Mouse (Mus musculus): ENCODE measurements around the gene Pom121l2. TPM values are rescaled to one million over a fixed set of nuclear protein-coding genes. Genes with fewer than 3 reads are reported as not detected.
A peak's percentile ranks its signal among the peaks of the same experiment; 100 is the strongest.

The Pom121l2 gene
- polyA plus RNA-seq, 1 experiment from 2014 or later = 0.26 TPM

- WGBS = under 1% methylated on average over 19 of the region's 19 CpGs
- Histone ChIP-seq H3K9me3 (ENCODE audit: low read depth, low read length) (no peaks in the 10 kb centered on the region), H3K4me2 (peak overlapping the region; percentile 65), H3K36me3 (ENCODE audit: insufficient read depth) (no peaks in the 10 kb centered on the region), H3K4me1 (ENCODE audit: insufficient read depth) (0 out of 2 replicates have a peak, but pooled peaks cover 2% of the 10 kb centered on the region), H3K9ac (peak overlapping the region; percentile 40; the same call in 1 of the 2 replicates), H3K27ac (ENCODE audit: low read depth) (peak overlapping the region; percentile 43), H3K27me3 (ENCODE audit: insufficient read depth, low read length) (no peaks in the 10 kb centered on the region), H3K4me3 (ENCODE audit: low read depth, low read length) (peak overlapping the region; percentile 46)
- TF ChIP-seq CTCF (IDR thresholded peaks at IDR 0.05; ENCODE audit: low read depth) = no peak
- DNase-seq (peak; percentile 99), ATAC-seq (ENCODE audit: insufficient read depth) (peak; percentile 85)
These were observed 40.8 kb upstream of the Pom121l2 start for GRCm38 (mm10) chr13:21940213-21940612.

GRCm38 (mm10) chr13:21940811-21941321, 40.1 kb upstream of the Pom121l2 start:
- peak overlapping the region; percentile 43 for H3K9ac ChIP-seq
- DNase-seq = peak; percentile 90

GRCm38 (mm10) chr13:21943644-21944043, 37.4 kb upstream of the Pom121l2 start:
- no peak for DNase-seq
- Histone ChIP-seq H3K4me1 (ENCODE audit: insufficient read depth) (no peaks in the 10 kb centered on the region), H3K4me2 (no peak overlapping the region), H3K27ac (ENCODE audit: low read depth) (no peak overlapping the region), H3K36me3 (ENCODE audit: insufficient read depth) (peaks cover 9% of the 10 kb centered on the region; the same call in 1 of the 2 replicates), H3K4me3 (ENCODE audit: low read depth, low read length) (no peak overlapping the region), H3K9ac (no peak overlapping the region), H3K9me3 (ENCODE audit: low read depth, low read length) (no peaks in the 10 kb centered on the region), H3K27me3 (ENCODE audit: insufficient read depth, low read length) (no peaks in the 10 kb centered on the region)
- ATAC-seq (ENCODE audit: insufficient read depth) = no peak
- 79% methylated on average over 1 of the region's 1 CpGs for WGBS
- TF ChIP-seq CTCF (IDR thresholded peaks at IDR 0.05; ENCODE audit: low read depth) = no peak

More at GRCm38 (mm10) chr13:21940811-21941321, 40.1 kb upstream of the Pom121l2 start:
- Histone ChIP-seq H3K9me3 (ENCODE audit: low read depth, low read length) (no peaks in the 10 kb centered on the region), H3K36me3 (ENCODE audit: insufficient read depth) (no peaks in the 10 kb centered on the region), H3K27me3 (ENCODE audit: insufficient read depth, low read length) (no peaks in the 10 kb centered on the region), H3K27ac (ENCODE audit: low read depth) (peak overlapping the region; percentile 61), H3K4me3 (ENCODE audit: low read depth, low read length) (peak overlapping the region; percentile 46), H3K4me2 (peak overlapping the region; percentile 65), H3K4me1 (ENCODE audit: insufficient read depth) (0 out of 2 replicates have a peak, but pooled peaks cover 2% of the 10 kb centered on the region)
- TF ChIP-seq CTCF (IDR thresholded peaks at IDR 0.05; ENCODE audit: low read depth) = no peak
- peak; percentile 66 for ATAC-seq (ENCODE audit: insufficient read depth)
- under 1% methylated on average over 16 of the region's 16 CpGs for WGBS

- H3K9me3 ChIP-seq (ENCODE audit: low read depth, low read length) = no peaks in the 10 kb centered on the region
- no peaks in the 10 kb centered on the region for H3K4me1 ChIP-seq (ENCODE audit: insufficient read depth)
- peak overlapping the region; percentile 85 for H3K9ac ChIP-seq
- no peak overlapping the region for H3K27ac ChIP-seq (ENCODE audit: low read depth)
- H3K36me3 ChIP-seq (ENCODE audit: insufficient read depth) = peaks cover 18% of the 10 kb centered on the region
- DNase-seq = no peak
- no peak; the same call in none of the 2 replicates for ATAC-seq (ENCODE audit: insufficient read depth)
- TF ChIP-seq CTCF (IDR thresholded peaks at IDR 0.05; ENCODE audit: low read depth) = no peak
- H3K4me3 ChIP-seq (ENCODE audit: low read depth, low read length) = peak overlapping the region; percentile 78
- H3K27me3 ChIP-seq (ENCODE audit: insufficient read depth, low read length) = no peaks in the 10 kb centered on the region
- WGBS = 1% methylated on average over 7 of the region's 7 CpGs
- H3K4me2 ChIP-seq = peak overlapping the region; percentile 67
These were observed 36.4 kb upstream of the Pom121l2 start for GRCm38 (mm10) chr13:21944592-21944925.

- TF ChIP-seq CTCF (IDR thresholded peaks at IDR 0.05; ENCODE audit: low read depth) = peak; percentile 52
- H3K27ac ChIP-seq (ENCODE audit: low read depth) = peak within 1 kb of the TSS; percentile 92
- H3K36me3 ChIP-seq (ENCODE audit: insufficient read depth) = peaks cover 23% of the 10 kb centered on the region
- DNase-seq (peak; percentile 98), ATAC-seq (ENCODE audit: insufficient read depth) (peak; percentile 92)
- H3K27me3 ChIP-seq (ENCODE audit: insufficient read depth, low read length) = no peaks in the 10 kb centered on the region
- no peaks in the 10 kb centered on the region for H3K4me1 ChIP-seq (ENCODE audit: insufficient read depth)
- peak within 1 kb of the TSS; percentile 67 for H3K4me2 ChIP-seq
- WGBS = under 1% methylated on average over 50 of the region's 50 CpGs
- no peaks in the 10 kb centered on the region for H3K9me3 ChIP-seq (ENCODE audit: low read depth, low read length)
- peak within 1 kb of the TSS; percentile 85 for H3K9ac ChIP-seq
- peak within 1 kb of the TSS; percentile 78 for H3K4me3 ChIP-seq (ENCODE audit: low read depth, low read length)
These were observed 35.9 kb upstream of the Pom121l2 start, which contains the start of gene Zfp184 for GRCm38 (mm10) chr13:21944926-21945740. Gene Zfp184 (plus strand): TSS chr13:21945094.

- no peaks in the 10 kb centered on the region for H3K4me1 ChIP-seq (ENCODE audit: insufficient read depth)
- no peaks in the 10 kb centered on the region for H3K9me3 ChIP-seq (ENCODE audit: low read depth, low read length)
- TF ChIP-seq CTCF (IDR thresholded peaks at IDR 0.05; ENCODE audit: low read depth) = no peak
- WGBS = 59% methylated on average over 1 of the region's 1 CpGs
- H3K4me2 ChIP-seq = no peak overlapping the region
- no peak overlapping the region for H3K9ac ChIP-seq
- no peaks in the 10 kb centered on the region for H3K27me3 ChIP-seq (ENCODE audit: insufficient read depth, low read length)
- no peak overlapping the region for H3K27ac ChIP-seq (ENCODE audit: low read depth)
- H3K4me3 ChIP-seq (ENCODE audit: low read depth, low read length) = no peak overlapping the region
- DNase-seq (no peak), ATAC-seq (ENCODE audit: insufficient read depth) (no peak)
- no peaks in the 10 kb centered on the region for H3K36me3 ChIP-seq (ENCODE audit: insufficient read depth)
These were observed 11.7 kb upstream of the Pom121l2 start for GRCm38 (mm10) chr13:21969269-21969668.

- DNase-seq = peak; percentile 56
- no peaks in the 10 kb centered on the region for H3K27me3 ChIP-seq (ENCODE audit: insufficient read depth, low read length)
- no peak for ATAC-seq (ENCODE audit: insufficient read depth)
- no peak overlapping the region for H3K4me2 ChIP-seq
- no peaks in the 10 kb centered on the region for H3K4me1 ChIP-seq (ENCODE audit: insufficient read depth)
- H3K4me3 ChIP-seq (ENCODE audit: low read depth, low read length) = no peak overlapping the region
- no peaks in the 10 kb centered on the region for H3K9me3 ChIP-seq (ENCODE audit: low read depth, low read length)
- 18% methylated on average over 2 of the region's 2 CpGs for WGBS
- H3K36me3 ChIP-seq (ENCODE audit: insufficient read depth) = no peaks in the 10 kb centered on the region
- H3K27ac ChIP-seq (ENCODE audit: low read depth) = no peak overlapping the region
- no peak for TF ChIP-seq CTCF (IDR thresholded peaks at IDR 0.05; ENCODE audit: low read depth)
- H3K9ac ChIP-seq = no peak overlapping the region
These were observed 11.2 kb upstream of the Pom121l2 start for GRCm38 (mm10) chr13:21969816-21970215.
